Mouse (Mus musculus) mesoderm, embryonic 11.5 days (tissue): Measurements from ENCODE around the gene Cdr2.
"Not testable (repeated sequence)": the region's sequence is repeated elsewhere in the genome, so short reads cannot be mapped to it uniquely, and the experiment has no call there.

ENCODE experiments used
- DNase-seq: peaks from one replicate; pipeline ENCODE4 v3.0.0-alpha.2; 2012; ENCODE audit warnings: low read depth, low spot score

Gene Cdr2

DNA sequence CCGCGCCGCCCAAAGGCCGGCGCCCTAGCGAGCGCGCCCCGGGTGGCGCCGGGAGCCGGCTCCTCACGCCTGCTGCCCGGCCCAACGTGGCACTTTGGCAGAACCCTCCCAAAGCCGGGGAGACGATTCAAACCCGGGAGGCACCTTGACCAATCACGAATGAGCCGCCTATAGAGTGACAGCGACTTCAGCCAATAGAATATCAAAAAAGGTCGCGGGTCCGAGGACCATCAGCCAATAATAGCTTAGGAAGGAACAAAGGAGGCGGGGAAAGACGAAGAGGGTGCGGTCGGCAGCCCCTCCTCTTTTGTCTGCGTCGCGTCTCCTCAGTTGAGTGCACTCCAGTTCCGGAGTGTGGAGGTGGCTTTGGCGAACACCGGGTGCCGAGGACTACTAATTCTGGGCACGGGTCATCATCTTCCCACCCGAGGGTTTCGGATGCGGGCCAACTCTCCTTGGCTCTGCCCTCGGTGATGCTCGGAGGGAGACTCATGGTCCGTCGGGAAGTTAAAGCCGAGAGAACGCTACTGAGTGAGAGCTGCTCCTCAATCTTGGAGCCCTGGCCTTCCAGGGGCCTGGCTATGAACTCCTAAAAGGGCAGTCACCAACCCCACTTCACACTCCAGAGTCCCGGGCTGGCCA is at the start of gene Cdr2, which contains the start of gene Mfsd13b:
Gene Cdr2, minus strand, starts transcription at position 113 of the 642 bp plus-strand sequence.
Gene Mfsd13b, plus strand, starts transcription at position 310 of the 642 bp plus-strand sequence.
- peak; percentile 98 for DNase-seq

DNA sequence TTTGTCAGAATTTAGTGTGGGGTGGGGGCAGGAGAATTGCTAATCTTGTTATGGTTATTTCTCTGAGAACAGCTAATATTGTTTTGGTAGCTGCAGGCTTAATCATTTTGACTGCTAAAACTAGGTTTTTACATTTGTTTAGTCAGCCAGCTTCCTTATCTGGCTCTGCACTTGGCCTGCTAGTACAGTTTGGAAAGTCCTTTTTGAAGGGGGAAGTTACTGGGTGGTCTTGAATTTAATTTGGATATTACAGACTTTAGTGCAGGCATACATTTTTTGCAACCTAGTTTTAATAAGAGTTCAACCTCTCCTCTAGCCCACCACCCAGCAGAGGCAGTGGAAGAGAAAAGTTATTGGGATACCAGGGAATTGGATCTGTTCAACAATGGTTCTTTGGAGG is 47.8 kb upstream of the Cdr2 start:
- not testable (repeated sequence) for DNase-seq

DNA sequence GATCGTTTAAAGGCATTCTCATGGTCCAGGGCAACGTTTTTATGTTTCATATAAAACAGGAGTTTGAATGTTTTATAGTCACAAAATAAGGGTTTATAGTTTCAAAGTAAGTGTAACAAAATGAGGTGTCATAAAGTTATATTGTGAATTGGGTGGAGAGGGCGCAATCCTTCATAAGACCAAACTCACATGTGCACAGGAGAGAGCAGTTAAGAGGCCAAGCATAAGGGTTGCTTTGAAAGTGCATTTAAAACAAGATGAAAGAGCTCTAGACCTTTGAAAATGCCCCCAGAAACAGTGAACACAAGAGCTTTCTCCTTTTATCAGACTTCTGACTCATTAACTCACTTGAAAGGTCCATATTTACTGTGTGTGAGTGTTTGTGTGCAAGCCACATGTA is 44.2 kb upstream of the Cdr2 start:
- no peak for DNase-seq

- DNase-seq = no peak
Measured at GRCm38 (mm10) chr7:121025221-121026008, 43.3 kb upstream of the Cdr2 start.

- no peak for DNase-seq
Measured at GRCm38 (mm10) chr7:121020277-121020676, 38.2 kb upstream of the Cdr2 start.

DNA sequence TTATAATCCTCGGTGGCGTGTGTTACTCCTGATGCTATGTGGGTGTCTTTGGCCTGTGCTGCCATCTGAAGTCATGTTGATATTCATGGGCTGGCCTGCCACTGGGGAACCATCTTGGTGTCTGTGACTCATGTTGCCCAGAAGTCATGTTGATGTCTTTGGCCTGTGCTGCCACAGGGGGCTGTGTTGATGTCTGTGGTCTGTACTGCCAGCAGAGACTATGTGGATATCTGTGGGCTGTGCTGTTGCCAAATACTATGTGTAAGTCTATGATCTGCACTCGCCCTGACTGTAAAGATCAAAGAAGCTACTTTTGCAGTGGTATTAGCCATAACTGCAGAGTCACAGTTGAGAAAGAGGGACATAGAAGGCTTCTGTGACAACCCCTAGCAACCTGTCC is 36.7 kb upstream of the Cdr2 start:
- DNase-seq = no peak

DNA sequence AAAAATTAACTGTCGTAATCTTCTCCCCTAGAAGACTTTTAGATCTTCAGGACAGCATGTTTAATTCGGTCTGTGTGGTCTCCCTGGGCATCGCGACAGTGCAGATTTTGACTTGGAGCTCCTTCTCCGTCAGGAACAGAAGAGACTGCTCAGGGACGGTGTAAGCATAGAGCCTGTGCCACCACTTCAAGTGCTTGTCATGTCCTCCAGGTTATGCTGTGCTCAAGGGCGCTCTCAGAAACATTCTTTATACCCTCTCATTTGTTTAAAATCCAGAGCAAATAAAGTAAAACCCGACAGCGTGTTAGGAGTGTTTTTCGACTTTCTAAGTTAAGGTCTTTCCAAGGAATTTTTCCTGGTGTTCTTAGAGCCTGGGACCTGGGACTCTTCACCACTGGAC is 32.4 kb upstream of the Cdr2 start:
- no peak for DNase-seq

- no peak for DNase-seq
Measured at GRCm38 (mm10) chr7:121011794-121012689, 29.9 kb upstream of the Cdr2 start.

DNA sequence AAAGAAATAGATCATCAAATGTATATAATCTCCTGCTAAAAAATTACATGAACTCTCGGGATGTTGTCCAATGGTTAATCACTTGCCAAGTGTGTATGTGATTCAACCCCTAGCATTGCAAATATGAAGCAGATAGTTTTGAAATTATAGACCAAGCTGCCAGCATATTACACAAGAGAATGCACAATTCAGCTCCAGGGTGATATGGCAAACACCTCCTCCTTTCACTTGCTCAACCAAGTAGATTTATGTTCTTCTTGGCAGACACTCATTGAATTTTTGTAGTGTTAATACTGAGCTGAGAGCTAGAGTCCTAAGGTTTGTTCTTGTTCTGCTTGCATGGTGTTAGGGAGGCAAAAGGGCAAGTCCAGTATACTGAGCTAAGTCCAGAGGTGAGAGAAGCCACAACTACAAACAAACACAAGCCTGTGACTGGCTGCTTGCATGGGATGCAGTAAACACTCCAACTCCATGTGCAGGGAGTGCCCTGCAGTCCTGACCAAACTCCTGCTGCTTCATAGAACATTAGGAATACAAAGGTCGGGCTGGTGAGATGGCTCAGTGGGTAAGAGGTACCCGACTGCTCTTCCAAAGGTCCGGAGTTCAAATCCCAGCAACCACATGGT is 21.8 kb upstream of the Cdr2 start:
- no peak for DNase-seq

DNA sequence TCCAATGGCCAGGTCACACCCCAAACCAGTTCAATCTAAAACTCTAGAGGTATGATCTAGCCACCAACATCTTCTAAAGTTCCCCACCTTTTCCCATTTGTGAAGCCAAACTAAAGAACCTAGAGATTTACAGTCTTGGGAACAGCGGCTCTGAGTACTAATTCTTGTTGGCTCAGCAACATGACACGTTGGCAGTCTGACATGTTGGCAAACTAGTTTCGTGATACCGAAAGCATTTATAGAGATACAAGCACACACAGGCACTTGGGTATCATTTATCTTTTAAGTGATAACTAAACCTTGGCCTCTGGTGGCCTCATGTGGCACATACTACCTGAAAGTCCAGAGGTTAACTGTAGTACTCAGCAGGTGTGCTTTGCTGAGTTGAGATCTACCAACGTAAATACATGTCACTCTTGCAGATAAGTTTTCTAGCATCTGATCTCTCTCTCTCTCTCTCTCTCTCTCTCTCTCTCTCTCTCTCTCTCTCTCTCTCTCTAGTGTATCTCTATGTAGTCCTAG is 20.4 kb upstream of the Cdr2 start:
- no peak for DNase-seq

DNA sequence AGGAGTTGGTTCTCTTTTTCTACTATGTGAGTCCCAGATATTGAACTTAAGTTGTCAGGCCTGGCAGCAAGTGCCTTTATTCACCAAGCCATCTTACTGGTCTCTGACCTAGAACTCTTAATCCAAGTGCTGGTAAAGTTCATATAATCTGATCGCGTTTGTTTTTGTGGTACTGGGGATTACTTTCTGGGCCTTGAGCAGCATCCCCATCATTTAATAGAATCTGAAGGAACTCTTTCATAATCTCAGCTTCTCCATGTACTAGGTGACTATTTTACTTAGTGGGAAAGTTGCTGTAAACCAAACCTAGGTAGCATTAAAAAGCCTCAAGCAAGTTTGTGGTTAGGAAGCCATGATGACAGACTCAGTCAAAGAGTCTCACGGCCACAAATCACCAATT is 19.8 kb upstream of the Cdr2 start:
- DNase-seq = no peak

- DNase-seq = no peak
Measured at GRCm38 (mm10) chr7:121000065-121000822, 18.1 kb upstream of the Cdr2 start.

- no peak for DNase-seq
Measured at GRCm38 (mm10) chr7:120999021-120999530, 17.0 kb upstream of the Cdr2 start.

- DNase-seq = no peak
Measured at GRCm38 (mm10) chr7:120991191-120991590, 9.1 kb upstream of the Cdr2 start.

DNA sequence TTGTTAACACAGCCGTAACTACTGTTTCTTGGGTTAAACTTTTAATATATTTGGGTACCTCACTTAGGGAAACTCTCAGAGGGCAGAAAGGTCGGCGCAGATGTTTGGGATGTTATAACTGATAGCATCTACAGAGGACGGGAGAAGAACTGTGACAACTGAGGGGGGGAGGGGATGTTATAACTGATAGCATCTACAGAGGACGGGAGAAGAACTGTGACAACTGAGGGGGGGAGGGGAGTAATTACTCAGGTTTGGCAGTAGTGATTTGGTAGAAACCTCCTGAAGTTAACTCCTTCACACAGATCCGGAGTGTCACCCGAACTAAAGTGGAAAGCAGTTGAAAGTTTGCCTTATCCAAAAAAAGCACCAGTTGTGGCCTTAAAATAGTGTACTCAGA is 856 bp upstream of the Cdr2 start:
- DNase-seq = peak; percentile 28

DNA sequence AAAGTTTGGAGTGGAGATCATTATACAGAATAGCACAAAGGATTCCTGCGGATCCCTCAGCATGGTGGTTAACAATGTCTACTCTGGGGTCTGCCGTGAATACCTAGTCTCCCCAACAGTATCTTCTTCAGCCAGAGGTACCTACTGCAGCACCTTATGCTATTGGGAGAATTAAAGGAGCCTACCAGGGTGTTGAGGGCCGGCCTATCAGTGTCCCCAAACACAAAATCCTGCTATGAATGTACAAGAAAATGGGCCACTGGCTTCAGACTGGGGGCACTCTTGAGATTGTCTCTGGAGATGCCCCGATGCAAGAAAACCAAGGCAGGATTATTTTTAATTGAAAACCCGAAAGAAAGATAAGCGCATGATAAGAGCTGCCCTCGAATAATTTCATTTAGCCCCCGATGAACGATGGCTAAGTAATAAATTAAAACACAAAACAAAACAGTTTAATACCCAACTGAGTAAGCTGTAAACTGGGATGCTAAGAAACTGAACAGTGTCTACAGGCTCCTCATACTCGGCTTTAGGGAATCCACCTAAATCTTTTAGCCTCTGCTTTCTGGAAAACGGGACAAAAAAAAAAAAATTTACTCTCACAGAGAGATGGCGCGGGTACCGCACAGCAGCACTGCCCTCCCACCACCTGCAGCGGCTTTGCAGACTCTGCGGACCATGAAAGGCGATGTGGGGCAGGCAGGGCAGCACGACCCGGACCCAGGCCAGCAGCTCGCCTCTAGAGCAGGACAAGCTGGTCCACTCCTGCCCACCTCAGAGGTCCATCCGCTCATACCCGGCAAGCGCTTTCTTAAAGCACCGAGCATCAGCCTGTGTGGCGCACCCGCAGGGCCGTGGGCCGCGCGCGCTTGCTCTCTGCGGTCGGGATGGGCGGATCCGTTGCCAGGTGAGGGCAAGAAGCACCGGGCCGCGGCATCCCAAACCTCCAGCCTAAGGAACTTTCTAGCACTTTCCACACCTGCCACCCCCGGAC is 884 bp downstream of the Cdr2 start:
- DNase-seq = peak; percentile 51

- no peak for DNase-seq
Measured at GRCm38 (mm10) chr7:120980041-120980440, 2.1 kb downstream of the Cdr2 start.

DNA sequence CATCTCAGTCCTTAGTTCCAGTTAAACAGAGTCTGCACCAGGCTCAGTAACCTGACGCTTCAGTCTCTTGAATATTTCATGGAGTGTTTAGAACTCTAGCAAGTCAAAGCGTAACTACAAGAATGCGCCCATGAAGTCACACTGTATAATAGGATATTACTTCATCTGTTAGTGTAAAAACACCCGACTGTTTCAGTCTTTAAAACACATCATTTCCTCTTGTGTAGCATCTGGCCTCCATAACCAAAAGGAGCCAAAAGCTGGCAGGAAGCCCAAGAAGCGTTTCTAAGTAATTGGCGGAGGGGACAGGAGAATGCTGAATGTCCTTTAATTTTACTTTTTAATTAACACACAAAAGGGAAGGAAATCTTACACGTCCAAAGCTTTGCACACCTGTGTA is 5.0 kb downstream of the Cdr2 start:
- peak; percentile 14 for DNase-seq

DNA sequence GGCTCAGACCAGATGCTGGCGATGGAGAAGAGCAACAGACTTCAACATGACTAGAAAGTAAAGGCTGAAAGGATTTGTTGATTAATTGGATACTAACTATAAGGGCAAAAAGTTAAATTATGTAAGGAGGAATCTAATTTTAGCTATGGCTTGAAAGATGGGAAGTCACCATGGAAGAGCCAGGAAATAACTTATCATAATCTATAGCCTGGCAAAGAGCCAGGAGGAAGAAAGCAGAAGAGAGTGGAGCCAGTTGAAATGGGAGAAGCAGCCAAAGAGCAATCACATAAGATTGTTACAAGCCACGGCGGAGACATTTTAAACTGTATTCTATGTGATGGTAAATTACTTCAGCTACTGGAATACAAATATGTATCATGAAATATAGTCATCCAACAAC is 8.1 kb downstream of the Cdr2 start:
- no peak for DNase-seq
